In genomic region chr19:54115335-54115734, GRCm38 (mm10) we compare ENCODE assay signal across 8 mouse cellular contexts.
DNase-seq lines count a peak whose midpoint lies in the region; ATAC-seq and TF ChIP-seq lines count a peak whose summit lies in the region.

No protein-coding gene starts in this region.

- intact Hi-C loops in heart, adult 2 months (cut with DNase I), result no loop called here
- intact Hi-C loops in heart, postnatal 36 days (cut with DNase I), result no loop called here

- no peak for TF ChIP-seq POLR2A in heart, adult 2 months (IDR thresholded peaks at IDR 0.05; ENCODE audit: insufficient read depth, low read depth, low read length)
- no peak for TF ChIP-seq POLR2A in bone marrow, adult 2 months (IDR thresholded peaks at IDR 0.05; ENCODE audit: borderline replicate concordance, control insufficient read depth, low read depth, low read length)

- H3K79me2 ChIP-seq in heart, adult 2 months (replicated peaks; ENCODE audit: control insufficient read depth, insufficient read depth, low read length), result no peaks in the 10 kb centered on the region

- no peak for TF ChIP-seq CTCF in heart, adult 2 months (IDR thresholded peaks at IDR 0.05)
- TF ChIP-seq CTCF in bone marrow, adult 2 months (IDR thresholded peaks at IDR 0.05; ENCODE audit: control insufficient read depth, insufficient read depth, low read length), result no peak

- no peak for TF ChIP-seq EP300 in heart, adult 2 months (IDR thresholded peaks at IDR 0.05; ENCODE audit: insufficient read depth, low read depth, low read length)

- H3K9me3 ChIP-seq in hindbrain, embryonic 10.5 days, result no peaks in the 10 kb centered on the region
- 0 out of 2 replicates have a peak, but pooled peaks cover 4% of the 10 kb centered on the region for H3K9me3 ChIP-seq in megakaryocyte, embryonic 14.5 days

- H3K4me3 ChIP-seq in heart, adult 2 months, result peak overlapping the region; percentile 45
- peak overlapping the region; percentile 71 for H3K4me3 ChIP-seq in bone marrow, adult 2 months (replicated peaks; ENCODE audit: control insufficient read depth, low read depth, low read length)
- peak overlapping the region; percentile 48 for H3K4me3 ChIP-seq in hindbrain, embryonic 10.5 days
- peak overlapping the region; percentile 93 for H3K4me3 ChIP-seq in megakaryocyte, embryonic 14.5 days (replicated peaks)

- peaks cover 1% of the 10 kb centered on the region; the same call in 1 of the 2 replicates for H3K4me1 ChIP-seq in heart, adult 2 months (ENCODE audit: control insufficient read depth, insufficient read depth, low read length)
- peaks cover 6% of the 10 kb centered on the region for H3K4me1 ChIP-seq in bone marrow, adult 2 months (ENCODE audit: control insufficient read depth, insufficient read depth, low read length)
- peaks cover 20% of the 10 kb centered on the region for H3K4me1 ChIP-seq in hindbrain, embryonic 10.5 days (replicated peaks)
- H3K4me1 ChIP-seq in megakaryocyte, embryonic 14.5 days, result peaks cover 16% of the 10 kb centered on the region

- ATAC-seq in monocyte, adult 5-6 weeks (replicated peaks; ENCODE audit: insufficient number of reproducible peaks, low FRiP score, low TSS enrichment, poor library complexity, severe bottlenecking), result no peak

- WGBS in heart, adult 2 months, result 45% methylated on average over 4 of the region's 4 CpGs
- WGBS in bone marrow, adult 2 months, result 31% methylated on average over 4 of the region's 4 CpGs
- WGBS in hindbrain, embryonic 10.5 days, result 38% methylated on average over 4 of the region's 4 CpGs

- no peak overlapping the region for H3K27ac ChIP-seq in heart, adult 2 months
- no peak overlapping the region for H3K27ac ChIP-seq in bone marrow, adult 2 months (ENCODE audit: control insufficient read depth, insufficient read depth, low read depth, low read length, poor library complexity)
- peak overlapping the region; percentile 50; the same call in 1 of the 2 replicates for H3K27ac ChIP-seq in hindbrain, embryonic 10.5 days

- no peak overlapping the region for H3K9ac ChIP-seq in heart, adult 2 months (ENCODE audit: low read depth, low read length)

- H3K36me3 ChIP-seq in heart, adult 2 months (ENCODE audit: control insufficient read depth, insufficient read depth, low read length), result no peaks in the 10 kb centered on the region
- H3K36me3 ChIP-seq in hindbrain, embryonic 10.5 days, result no peaks in the 10 kb centered on the region
- H3K36me3 ChIP-seq in megakaryocyte, embryonic 14.5 days (replicated peaks; ENCODE audit: low read length), result no peaks in the 10 kb centered on the region

- DNase-seq in heart, adult 2 months, result no peak
- no peak for DNase-seq in heart, postnatal 36 days
- no peak for DNase-seq in hindbrain, embryonic 10.5 days (ENCODE audit: low spot score)
- DNase-seq in adrenal gland, postnatal 10 days, result no peak
- DNase-seq in right cerebral cortex, postnatal 25 days, result no peak

- no peaks in the 10 kb centered on the region for H3K27me3 ChIP-seq in heart, adult 2 months (ENCODE audit: control insufficient read depth, insufficient read depth, low read length)
- H3K27me3 ChIP-seq in hindbrain, embryonic 10.5 days (ENCODE audit: insufficient read depth, poor library complexity, severe bottlenecking), result peaks cover 29% of the 10 kb centered on the region
- peaks cover 55% of the 10 kb centered on the region for H3K27me3 ChIP-seq in megakaryocyte, embryonic 14.5 days (replicated peaks)
